Mouse (Mus musculus) induced T-regulatory cell, adult 2 months (primary cell): Measurements from ENCODE around the gene Coq8a.

ENCODE experiments used
- DNase-seq: peaks from one replicate; pipeline ENCODE4 v3.0.0-alpha.2; 2012; ENCODE audit warnings: low read depth

The Coq8a gene

GRCm38 (mm10) chr1:180197956-180198355 is 1.4 kb downstream of the Coq8a start:
- DNase-seq, result peak; percentile 43

GRCm38 (mm10) chr1:180196508-180196907 is 2.9 kb downstream of the Coq8a start:
- DNase-seq, result no peak

- DNase-seq, result peak; percentile 98
Measured at GRCm38 (mm10) chr1:180195703-180196381, 3.6 kb downstream of the Coq8a start.

GRCm38 (mm10) chr1:180194781-180195471 is 4.5 kb downstream of the Coq8a start:
- DNase-seq, result peak; percentile 60

- DNase-seq, result peak; percentile 18
Measured at GRCm38 (mm10) chr1:180194048-180194447, 5.4 kb downstream of the Coq8a start.

- no peak for DNase-seq
Measured at GRCm38 (mm10) chr1:180193391-180193935, 5.9 kb downstream of the Coq8a start.

GRCm38 (mm10) chr1:180192866-180193265 is 6.5 kb downstream of the Coq8a start:
- DNase-seq, result peak; percentile 29

- DNase-seq, result no peak
Measured at GRCm38 (mm10) chr1:180191651-180192220, 7.7 kb downstream of the Coq8a start.

- DNase-seq, result no peak
Measured at GRCm38 (mm10) chr1:180191112-180191511, 8.3 kb downstream of the Coq8a start.

- DNase-seq, result no peak
Measured at GRCm38 (mm10) chr1:180188951-180189350, 10.5 kb downstream of the Coq8a start.

- no peak for DNase-seq
Measured at GRCm38 (mm10) chr1:180186371-180186770, 13.0 kb downstream of the Coq8a start.

- DNase-seq, result no peak
Measured at GRCm38 (mm10) chr1:180185877-180186276, 13.5 kb downstream of the Coq8a start.

GRCm38 (mm10) chr1:180184768-180185167 is 14.6 kb downstream of the Coq8a start:
- DNase-seq, result no peak

GRCm38 (mm10) chr1:180183525-180184159 is 15.8 kb downstream of the Coq8a start:
- DNase-seq, result no peak

- no peak for DNase-seq
Measured at GRCm38 (mm10) chr1:180182731-180183130, 16.7 kb downstream of the Coq8a start.

GRCm38 (mm10) chr1:180181966-180182319 is 17.5 kb downstream of the Coq8a start:
- no peak for DNase-seq

- no peak for DNase-seq
Measured at GRCm38 (mm10) chr1:180181304-180181965, 18.0 kb downstream of the Coq8a start.

- no peak for DNase-seq
Measured at GRCm38 (mm10) chr1:180179840-180180239, 19.6 kb downstream of the Coq8a start.

- DNase-seq, result no peak
Measured at GRCm38 (mm10) chr1:180179100-180179499, 20.3 kb downstream of the Coq8a start.

- DNase-seq, result no peak
Measured at GRCm38 (mm10) chr1:180178340-180178739, 21.1 kb downstream of the Coq8a start.

- DNase-seq, result no peak
Measured at GRCm38 (mm10) chr1:180176784-180177183, 22.6 kb downstream of the Coq8a start.

- DNase-seq, result no peak
Measured at GRCm38 (mm10) chr1:180175635-180176034, 23.8 kb downstream of the Coq8a start.
